Mouse (Mus musculus) CD4-positive, CD25-positive, alpha-beta regulatory T cell, adult 4 months (primary cell): ENCODE data around the gene Sh2d2a. TPM values are rescaled to one million over a fixed set of nuclear protein-coding genes. Genes with fewer than 3 reads are reported as not detected.
A peak's percentile ranks its signal among the peaks of the same experiment; 100 is the strongest.
"Not testable (repeated sequence)": the region's sequence is repeated elsewhere in the genome, so short reads cannot be mapped to it uniquely, and the experiment has no call there.

Source experiments
- ATAC-seq: one replicate; pipeline ENCODE4 v1.8.0; 2017
- polyA plus RNA-seq, 2 experiments: library from polyadenylated mRNA; unstranded; fragments of 100-300 nt; shearing (Covaris generic); gene quantifications; one replicate each; pipeline ENCODE4 v1.2.1; 2017

The Sh2d2a gene
- polyA plus RNA-seq, 2 experiments from 2014 or later, result 213 to 324 TPM

DNA sequence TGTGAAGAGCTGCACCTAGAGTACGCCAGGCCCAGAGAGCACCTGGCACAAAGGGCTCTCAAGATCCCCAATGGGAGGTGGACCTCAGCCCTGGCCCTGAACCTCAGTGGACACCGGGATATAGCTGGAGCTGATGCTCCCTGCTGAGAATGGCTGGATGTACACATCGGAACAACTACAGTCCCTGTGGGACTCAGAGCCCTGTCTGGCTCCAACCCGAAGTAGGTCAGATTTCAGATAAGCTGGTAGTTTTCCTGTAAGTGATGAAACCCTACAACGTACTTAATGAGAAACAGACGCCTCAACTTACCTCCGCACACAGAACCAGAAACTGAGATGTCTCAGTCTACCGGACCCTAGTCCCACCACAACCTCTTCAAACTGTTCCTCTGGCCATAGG is 11.1 kb downstream of the Sh2d2a start:
- no peak for ATAC-seq

- peak; percentile 96 for ATAC-seq
Measured at GRCm38 (mm10) chr3:87859813-87860212, 13.3 kb downstream of the Sh2d2a start.

GRCm38 (mm10) chr3:87864111-87864510 is 17.6 kb downstream of the Sh2d2a start:
- not testable (repeated sequence) for ATAC-seq

DNA sequence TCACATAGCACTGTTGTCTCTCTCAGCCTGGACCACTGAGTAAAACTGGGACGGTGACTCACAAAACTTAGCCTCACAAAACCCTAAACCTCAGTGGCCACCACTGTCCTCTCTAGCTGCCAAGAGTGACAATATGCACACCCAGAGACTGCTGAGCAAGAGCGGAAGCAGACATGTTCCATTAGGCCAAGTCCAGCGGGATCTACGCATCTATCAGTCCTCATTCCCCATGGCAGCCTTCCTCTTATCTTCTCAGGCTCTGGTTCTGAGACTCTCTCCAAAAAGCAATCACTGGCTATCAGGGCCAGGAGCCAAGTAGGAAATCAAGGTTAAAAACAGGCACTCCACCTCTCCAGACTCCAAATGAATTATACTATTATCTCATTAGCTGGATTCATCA is 31.2 kb downstream of the Sh2d2a start:
- ATAC-seq, result no peak

GRCm38 (mm10) chr3:87884291-87884690 is 37.7 kb downstream of the Sh2d2a start:
- no peak for ATAC-seq

DNA sequence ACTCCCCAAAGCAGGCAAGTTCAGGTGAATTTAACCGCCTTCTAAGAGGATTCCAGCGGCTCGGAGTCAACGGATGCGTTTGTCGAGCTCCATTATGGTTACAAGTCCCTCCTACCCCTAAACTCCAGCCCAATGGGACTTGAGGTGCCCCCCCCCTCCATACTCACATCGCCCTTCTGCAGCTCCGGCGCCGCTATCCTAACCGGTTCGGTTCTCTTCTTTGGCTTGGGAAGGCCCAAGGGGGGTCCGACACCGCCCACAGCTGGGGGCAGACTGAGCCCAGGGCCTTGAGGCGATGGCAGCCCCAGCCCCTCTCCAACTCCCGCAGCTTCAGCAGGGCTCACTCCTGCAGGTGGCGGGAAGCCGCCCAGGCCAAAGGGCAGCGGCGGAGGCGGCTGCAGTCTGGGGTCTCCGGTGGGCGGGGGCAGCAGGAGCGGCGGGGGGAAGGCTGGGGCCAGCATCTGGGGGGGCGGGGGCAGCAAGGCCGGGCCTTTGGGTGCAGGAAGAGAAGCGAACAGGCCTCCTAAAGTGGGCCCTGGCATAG is 38.2 kb downstream of the Sh2d2a start:
- no peak for ATAC-seq

GRCm38 (mm10) chr3:87885281-87886003 is 38.9 kb downstream of the Sh2d2a start, which contains the start of gene Prcc:
Gene Prcc (minus strand): TSS chr3:87885608.
- peak; percentile 93 for ATAC-seq

DNA sequence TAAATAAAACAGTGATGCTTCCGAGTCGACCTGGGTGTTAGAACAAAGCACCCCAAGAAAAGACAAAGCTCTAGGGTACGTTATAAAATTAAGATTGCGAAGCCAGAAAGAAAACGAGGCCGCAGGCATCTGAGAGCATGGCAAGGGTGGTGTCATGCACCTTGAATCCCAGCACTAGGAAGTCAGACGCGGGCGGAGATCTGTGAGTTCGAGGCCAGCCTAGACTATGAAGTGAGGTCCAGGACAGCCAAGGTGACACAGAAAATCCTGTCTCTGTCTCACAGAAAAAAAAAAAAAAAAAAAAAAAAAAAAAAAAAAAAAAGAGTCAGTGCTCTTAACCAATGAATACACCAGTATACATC is 39.4 kb downstream of the Sh2d2a start:
- ATAC-seq, result no peak

- ATAC-seq, result no peak
Measured at GRCm38 (mm10) chr3:87886416-87886815, 39.9 kb downstream of the Sh2d2a start.

- not testable (repeated sequence) for ATAC-seq
Measured at GRCm38 (mm10) chr3:87887400-87887799, 40.8 kb downstream of the Sh2d2a start.

DNA sequence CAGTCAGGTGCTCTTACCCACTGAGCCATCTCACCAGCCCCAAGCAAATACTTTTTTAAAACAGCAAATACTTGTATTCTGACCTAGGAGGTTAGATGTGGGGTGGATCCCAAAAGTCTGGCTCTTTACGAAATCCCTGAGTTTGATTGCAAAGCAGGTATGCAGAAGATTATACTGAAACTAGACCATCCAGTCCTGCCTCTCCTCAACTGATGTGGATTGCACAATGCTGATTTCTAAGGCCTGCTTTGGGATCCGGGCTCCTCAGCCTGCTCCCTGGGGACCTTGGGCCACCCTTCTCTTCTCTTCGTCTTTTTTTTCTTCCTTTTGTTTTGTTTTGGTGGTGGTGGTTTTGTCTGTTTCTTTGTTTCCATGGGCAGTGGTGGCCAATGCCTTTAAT is 44.9 kb downstream of the Sh2d2a start:
- ATAC-seq, result no peak

GRCm38 (mm10) chr3:87893367-87893905 is 46.9 kb downstream of the Sh2d2a start:
- ATAC-seq, result no peak

- ATAC-seq, result no peak
Measured at GRCm38 (mm10) chr3:87899266-87899665, 52.7 kb downstream of the Sh2d2a start.

DNA sequence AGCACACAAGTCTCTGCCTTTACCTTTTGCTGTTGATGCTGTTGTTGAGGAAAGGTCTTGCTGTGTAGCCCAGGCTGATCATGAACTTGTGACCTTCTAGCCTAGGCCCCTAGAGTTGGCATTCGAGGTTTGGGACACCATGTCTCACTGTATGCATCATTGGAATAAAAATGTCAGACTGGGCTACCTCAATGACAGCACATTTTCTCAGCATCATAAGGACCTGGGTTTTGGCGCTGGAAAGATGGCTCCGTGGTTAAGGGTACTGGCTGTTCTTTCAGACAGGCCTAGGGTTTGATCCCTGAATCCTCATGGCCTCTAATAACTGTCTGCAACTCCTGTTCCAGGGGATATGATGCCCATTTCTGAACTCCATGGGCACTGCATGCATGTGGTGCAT is 53.2 kb downstream of the Sh2d2a start:
- ATAC-seq, result no peak

GRCm38 (mm10) chr3:87901036-87901624 is 54.6 kb downstream of the Sh2d2a start:
- no peak for ATAC-seq

DNA sequence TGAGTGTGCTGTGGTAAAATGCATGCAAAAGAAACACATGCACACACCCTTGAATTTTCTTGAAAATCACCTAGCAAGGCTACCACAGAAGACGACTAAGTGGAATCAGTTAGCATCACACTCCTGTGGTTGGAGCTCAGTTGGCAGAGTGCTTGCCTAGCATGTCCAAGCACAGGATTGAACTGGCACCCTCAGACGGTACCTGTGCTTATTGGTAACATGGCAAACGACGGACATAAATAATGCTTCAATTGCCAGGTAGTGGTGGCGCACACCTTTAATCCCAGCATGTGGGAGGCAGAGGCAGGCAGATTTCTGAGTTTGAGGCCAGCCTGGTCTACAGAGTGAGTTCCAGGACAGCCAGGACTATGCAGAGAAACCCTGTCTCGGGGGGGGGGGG is 55.4 kb downstream of the Sh2d2a start:
- ATAC-seq, result not testable (repeated sequence)

- no peak for ATAC-seq
Measured at GRCm38 (mm10) chr3:87903821-87904220, 57.3 kb downstream of the Sh2d2a start.

Other genes with a start within 250 kb of the Sh2d2a start
- gene Arhgef11, start 229.2 kb upstream of the Sh2d2a start, polyA plus RNA-seq, result 1 to 10 TPM; 3.4 to 4.0 TPM
- gene Lrrc71, start 98.1 kb upstream of the Sh2d2a start, polyA plus RNA-seq, result 1 to 10 TPM; 1.3 to 1.8 TPM
- not detected for gene Ntrk1, start 51.6 kb upstream of the Sh2d2a start, polyA plus RNA-seq
- gene Insrr, start 49.8 kb upstream of the Sh2d2a start, polyA plus RNA-seq, result 1 to 10 TPM in 1 of 2 experiments, under 1 TPM in 1; 0.17 to 1.6 TPM
- 10 to 100 TPM; 57.3 to 93.7 TPM for gene Pear1, start 22.4 kb upstream of the Sh2d2a start, polyA plus RNA-seq
- gene Prcc, start 38.9 kb downstream of the Sh2d2a start, polyA plus RNA-seq, result 1 to 10 TPM; 3.8 to 6.0 TPM
- gene Hdgf, start 59.6 kb downstream of the Sh2d2a start, polyA plus RNA-seq, result 10 to 100 TPM; 36.0 to 43.7 TPM
- gene Mrpl24, start 72.8 kb downstream of the Sh2d2a start, polyA plus RNA-seq, result 100 to 1,000 TPM; 169 TPM
- 10 to 100 TPM in 1 of 2 experiments, 1 to 10 TPM in 1; 8.5 to 15.1 TPM for gene Isg20l2, start 83.6 kb downstream of the Sh2d2a start, polyA plus RNA-seq
- gene Rrnad1, start 84.0 kb downstream of the Sh2d2a start, polyA plus RNA-seq, result 10 to 100 TPM; 24.4 to 28.2 TPM
- gene Crabp2, start 101.9 kb downstream of the Sh2d2a start, polyA plus RNA-seq, result not detected
- not detected for gene Nes, start 124.3 kb downstream of the Sh2d2a start, polyA plus RNA-seq
- gene Bcan, start 153.5 kb downstream of the Sh2d2a start, polyA plus RNA-seq, result not detected
- under 1 TPM in 1 of 2 experiments, not detected in 1; 0.17 TPM for gene Hapln2, start 180.8 kb downstream of the Sh2d2a start, polyA plus RNA-seq
- gene Gpatch4, start 196.4 kb downstream of the Sh2d2a start, polyA plus RNA-seq, result 10 to 100 TPM; 33.8 to 36.0 TPM
- gene Naxe, start 211.7 kb downstream of the Sh2d2a start, polyA plus RNA-seq, result 10 to 100 TPM; 67.4 to 72.4 TPM
- not detected for gene Ttc24, start 231.5 kb downstream of the Sh2d2a start, polyA plus RNA-seq
- gene Iqgap3, start 235.2 kb downstream of the Sh2d2a start, polyA plus RNA-seq, result 1 to 10 TPM in 1 of 2 experiments, under 1 TPM in 1; 0.75 to 1.5 TPM